Comparison of ENCODE assay signal across 8 mouse cellular contexts in genomic region chr5:134100232-134100771, GRCm38 (mm10). TPM values are rescaled to one million over a fixed set of nuclear protein-coding genes. Genes with fewer than 3 reads are reported as not detected.
A peak's percentile ranks its signal among the peaks of the same experiment; 100 is the strongest.
DNase-seq lines count a peak whose midpoint lies in the region; ATAC-seq lines count a peak whose summit lies in the region.

No protein-coding gene starts in this region.

- H3K4me2 ChIP-seq in forebrain, embryonic 16.5 days (ENCODE audit: low read length): peak overlapping the region; percentile 81
- peak overlapping the region; percentile 86 for H3K4me2 ChIP-seq in neural tube, embryonic 13.5 days

- H3K9ac ChIP-seq in forebrain, embryonic 16.5 days (replicated peaks; ENCODE audit: low read depth, low read length): peak overlapping the region; percentile 91
- H3K9ac ChIP-seq in neural tube, embryonic 13.5 days: peak overlapping the region; percentile 94

- H3K27me3 ChIP-seq in forebrain, embryonic 16.5 days (replicated peaks; ENCODE audit: control insufficient read depth, insufficient read depth, low read length): no peaks in the 10 kb centered on the region
- H3K27me3 ChIP-seq in limb, embryonic 10.5 days (ENCODE audit: low read depth, poor library complexity, severe bottlenecking): 0 out of 2 replicates have a peak, but pooled peaks cover 11% of the 10 kb centered on the region
- no peaks in the 10 kb centered on the region for H3K27me3 ChIP-seq in neural tube, embryonic 13.5 days

- no peaks in the 10 kb centered on the region; the same call in 1 of the 2 replicates for H3K36me3 ChIP-seq in forebrain, embryonic 16.5 days (ENCODE audit: control insufficient read depth, insufficient read depth)
- 0 out of 2 replicates have a peak, but pooled peaks cover 1% of the 10 kb centered on the region for H3K36me3 ChIP-seq in limb, embryonic 10.5 days
- H3K36me3 ChIP-seq in neural tube, embryonic 13.5 days: peaks cover 5% of the 10 kb centered on the region

- peak; percentile 26 to 46 for DNase-seq in left cerebral cortex, postnatal 14 days (ENCODE audit: low spot score in 2 of 2)
- no peak for DNase-seq in left cerebral cortex, adult 8-10 months (ENCODE audit: low spot score in 2 of 2)
- DNase-seq in cerebellum, adult 8-10 months: peak; percentile 22
- DNase-seq in limb, embryonic 10.5 days (ENCODE audit: low spot score): peak; percentile 57
- no peak for DNase-seq in c-Kit-positive CD71-positive TER-119-positive erythroid progenitor cells, embryonic 14.5 days (ENCODE audit: low spot score)

- peak overlapping the region; percentile 87 for H3K4me3 ChIP-seq in forebrain, embryonic 16.5 days (replicated peaks; ENCODE audit: low read length)
- H3K4me3 ChIP-seq in limb, embryonic 10.5 days: peak overlapping the region; percentile 86
- H3K4me3 ChIP-seq in neural tube, embryonic 13.5 days: peak overlapping the region; percentile 85

- ATAC-seq in forebrain, embryonic 16.5 days: peak; percentile 4; the same call in 1 of the 2 replicates
- ATAC-seq in neural tube, embryonic 13.5 days (ENCODE audit: low read depth): peak; percentile 36
- ATAC-seq in activated CD4-positive, CD25-positive, alpha-beta regulatory T cell, adult 4 months: no peak

- no peaks in the 10 kb centered on the region for H3K9me3 ChIP-seq in forebrain, embryonic 16.5 days (ENCODE audit: control insufficient read depth, low read length)
- H3K9me3 ChIP-seq in limb, embryonic 10.5 days (replicated peaks): no peaks in the 10 kb centered on the region
- H3K9me3 ChIP-seq in neural tube, embryonic 13.5 days: no peaks in the 10 kb centered on the region

- peaks cover 28% of the 10 kb centered on the region for H3K4me1 ChIP-seq in forebrain, embryonic 16.5 days (replicated peaks; ENCODE audit: control insufficient read depth, insufficient read depth, low read length)
- H3K4me1 ChIP-seq in limb, embryonic 10.5 days: peaks cover 42% of the 10 kb centered on the region
- H3K4me1 ChIP-seq in neural tube, embryonic 13.5 days (replicated peaks): peaks cover 37% of the 10 kb centered on the region

- intact Hi-C loops in left cerebral cortex, postnatal 14 days (cut with DNase I): no loop called here

- 2% methylated on average over 16 of the region's 17 CpGs for WGBS in forebrain, embryonic 16.5 days
- WGBS in limb, embryonic 10.5 days: 1% methylated on average over 17 of the region's 17 CpGs
- WGBS in neural tube, embryonic 13.5 days: 1% methylated on average over 17 of the region's 17 CpGs

- H3K27ac ChIP-seq in forebrain, embryonic 16.5 days (ENCODE audit: low read length): peak overlapping the region; percentile 95
- peak overlapping the region; percentile 89 for H3K27ac ChIP-seq in limb, embryonic 10.5 days
- peak overlapping the region; percentile 92; the same call in 1 of the 2 replicates for H3K27ac ChIP-seq in neural tube, embryonic 13.5 days (replicated peaks)

RNA-seq across cellular contexts. Expression of gene Castor2, which starts 0.8 kb away (rescaled TPM):
- 10 to 100 TPM; 65.7 to 67.8 TPM for total RNA-seq in left cerebral cortex, postnatal 14 days (2021)
- 10 to 100 TPM; 62.4 to 89.4 (median 68.0) TPM for total RNA-seq in left cerebral cortex, adult 8-10 months (2022)
- 29.2 and 31.4 TPM in 2 replicates for polyA plus RNA-seq in forebrain, embryonic 16.5 days (2015; fragmentation: Nextera tagmentation; extraction: Ambion mirVana)
- polyA plus RNA-seq in limb, embryonic 10.5 days (2016; fragmentation: Nextera tagmentation; extraction: Ambion mirVana): 6.4 and 10.6 TPM in 2 replicates
- polyA plus RNA-seq in neural tube, embryonic 13.5 days (2015; fragmentation: Nextera tagmentation; extraction: Ambion mirVana): 20.9 and 22.0 TPM in 2 replicates
- polyA plus RNA-seq in activated CD4-positive, CD25-positive, alpha-beta regulatory T cell, adult 4 months (2017; shearing (Covaris generic)): 1 to 10 TPM; 4.3 to 4.6 TPM

Comparison
In these comparisons a context has a peak if more than half of its experiments do, and no peak if none do; other contexts are left out.
1. DNase-seq: peak in left cerebral cortex, postnatal 14 days (2 of 2), cerebellum, adult 8-10 months (single experiment) and limb, embryonic 10.5 days (single experiment); none in left cerebral cortex, adult 8-10 months (0 of 2) and c-Kit-positive CD71-positive TER-119-positive erythroid progenitor cells, embryonic 14.5 days (single experiment).
2. Peak in every context shown above with its lines, with median percentiles within 50 percentile points of each other: H3K27ac ChIP-seq and H3K4me3 ChIP-seq.